Mouse (Mus musculus) hematopoietic stem cell, adult 5-6 weeks (primary cell): ENCODE data around the gene Ttll11. TPM values are rescaled to one million over a fixed set of nuclear protein-coding genes. Genes with fewer than 3 reads are reported as not detected.

ENCODE experiments used
- ATAC-seq, 2 experiments: fragments of 125-278 bp in 1 of 2; replicated peaks in 1 of 2; 2 replicates each; pipeline ENCODE4 v1.8.0; 2016 to 2017; ENCODE audit warnings: inconsistent platforms in 2 of 2, mild to moderate bottlenecking in 2 of 2, moderate number of reproducible peaks in 2 of 2, low read depth in 1 of 2, moderate TSS enrichment in 1 of 2; ENCODE audit not compliant: low FRiP score in 2 of 2, poor library complexity in 2 of 2, severe bottlenecking in 2 of 2, insufficient read depth in 1 of 2, low TSS enrichment in 1 of 2
- total RNA-seq: library from RNA; stranded (forward); fragments of 172-1452, 232-1000 nt; gene quantifications from 2 replicates; pipeline ENCODE4 v1.2.3, GENCODE M21; 2017

The Ttll11 gene
- total RNA-seq, 1 experiment from 2014 or later = not detected

DNA sequence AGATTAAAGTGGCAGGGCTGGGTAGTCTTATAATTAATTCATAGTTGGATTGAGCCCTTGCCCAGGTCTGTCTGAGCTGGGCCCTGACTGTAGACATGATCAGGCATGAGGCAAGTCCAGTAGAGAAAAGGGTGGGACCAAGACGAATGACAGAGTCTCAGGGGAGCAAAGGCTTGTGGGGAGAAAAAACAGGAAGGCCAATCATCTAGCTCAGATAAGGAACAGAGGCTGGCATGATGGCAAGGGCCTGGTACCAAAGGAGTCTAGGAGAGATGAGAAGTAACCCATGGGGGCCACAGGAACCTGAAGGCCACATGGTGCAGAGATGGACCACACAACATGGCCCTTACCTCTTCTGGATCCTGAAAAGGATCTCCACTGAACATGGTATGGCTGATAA lies 263.5 kb downstream of the Ttll11 start:
- ATAC-seq = no peak

DNA sequence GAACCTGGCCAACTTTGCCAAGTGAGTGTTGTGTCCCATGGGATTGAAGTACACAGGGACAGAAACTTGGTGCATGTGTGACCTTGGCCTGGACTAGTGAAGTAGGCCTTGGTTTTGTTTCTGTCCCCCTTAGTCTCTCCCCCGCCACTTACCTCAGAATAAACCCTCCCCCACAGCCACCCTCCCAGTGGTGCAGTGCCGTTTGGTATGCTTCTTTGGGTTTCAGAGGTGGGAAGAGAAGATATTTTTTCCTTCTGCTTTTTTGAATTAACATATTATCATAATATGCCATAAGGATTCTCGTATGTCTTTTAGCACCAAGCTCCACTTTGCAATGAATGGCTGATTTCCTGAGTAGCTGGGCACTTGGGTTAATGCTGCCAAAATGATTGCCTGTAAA lies 264.2 kb downstream of the Ttll11 start:
- ATAC-seq = no peak

DNA sequence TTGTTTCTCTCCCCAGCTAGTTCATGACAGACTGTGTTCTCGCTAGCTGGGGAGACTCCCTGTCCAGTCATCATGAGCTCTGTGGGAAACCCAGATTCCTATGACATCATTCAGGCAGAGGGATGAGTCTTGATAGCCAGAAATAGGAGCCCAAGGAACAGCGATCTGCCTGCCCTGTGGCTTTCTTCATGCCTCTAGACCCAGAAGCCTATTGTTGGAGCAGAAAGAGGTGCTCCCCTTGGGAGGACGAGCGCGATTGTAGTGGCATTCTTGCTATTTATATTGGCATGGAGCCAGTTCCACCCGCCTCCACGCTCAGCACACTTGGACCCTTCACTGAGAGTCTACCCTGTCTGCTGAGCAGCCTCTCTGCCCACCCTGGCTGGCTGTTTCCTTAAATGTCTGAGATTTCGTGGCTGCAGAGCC lies 265.0 kb downstream of the Ttll11 start:
- ATAC-seq = no peak

DNA sequence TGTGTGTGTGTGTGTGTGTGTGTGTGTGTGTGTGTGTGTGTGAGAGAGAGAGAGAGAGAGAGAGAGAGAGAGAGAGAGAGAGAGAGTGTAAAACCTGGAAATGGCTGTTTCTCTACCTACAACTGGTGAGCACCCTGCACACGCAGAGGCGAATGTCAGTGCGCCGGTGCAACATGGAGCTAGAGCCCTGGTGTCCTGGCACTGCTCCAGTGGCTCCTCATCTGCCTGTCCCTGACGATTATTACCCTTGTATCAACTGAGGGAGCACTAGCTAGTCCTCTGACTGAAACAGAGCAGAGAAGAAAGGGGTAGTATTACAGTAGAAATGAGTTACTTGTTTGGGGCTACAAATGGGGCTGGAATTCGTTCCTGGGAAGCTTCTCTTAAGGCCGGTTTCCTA lies 266.3 kb downstream of the Ttll11 start:
- ATAC-seq = no peak

DNA sequence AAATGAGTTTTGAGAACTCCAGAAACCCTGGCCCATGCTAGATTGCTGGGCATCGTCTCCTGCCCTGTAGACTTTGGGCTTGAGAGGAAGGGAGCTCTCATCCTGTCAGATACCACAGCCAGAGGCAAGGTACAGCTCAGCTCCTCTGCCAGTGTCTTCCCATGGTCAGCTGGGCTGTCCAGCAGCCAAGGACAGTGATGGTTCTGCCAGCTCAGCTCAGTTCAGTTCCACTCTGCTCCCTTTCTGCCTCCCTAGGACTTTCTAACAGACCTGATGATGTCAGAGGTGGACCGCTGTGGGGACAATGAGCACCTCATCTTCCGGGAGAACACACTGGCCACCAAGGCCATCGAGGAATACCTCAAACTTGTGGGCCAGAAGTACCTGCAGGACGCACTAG lies 267.1 kb downstream of the Ttll11 start:
- ATAC-seq = no peak

DNA sequence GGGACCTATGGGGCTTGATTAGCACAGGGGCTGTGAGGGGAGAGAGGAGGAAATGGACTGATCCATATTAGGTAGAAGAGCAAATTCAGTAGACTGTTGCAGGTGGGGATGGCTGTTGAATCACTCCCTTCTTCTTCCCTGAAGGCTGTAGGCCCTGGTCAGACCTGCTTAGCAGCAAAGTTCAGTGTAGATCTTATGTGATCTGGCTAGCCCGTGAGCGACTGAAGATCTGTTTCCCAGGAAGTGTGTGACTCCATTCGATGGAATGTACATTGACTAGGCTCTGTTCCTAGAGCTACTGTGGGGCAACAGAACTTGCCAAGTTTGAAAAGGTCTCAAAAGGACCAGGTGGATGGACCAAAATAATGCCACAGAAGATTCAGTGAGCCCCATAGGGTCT lies 276.5 kb downstream of the Ttll11 start:
- no peak for ATAC-seq

DNA sequence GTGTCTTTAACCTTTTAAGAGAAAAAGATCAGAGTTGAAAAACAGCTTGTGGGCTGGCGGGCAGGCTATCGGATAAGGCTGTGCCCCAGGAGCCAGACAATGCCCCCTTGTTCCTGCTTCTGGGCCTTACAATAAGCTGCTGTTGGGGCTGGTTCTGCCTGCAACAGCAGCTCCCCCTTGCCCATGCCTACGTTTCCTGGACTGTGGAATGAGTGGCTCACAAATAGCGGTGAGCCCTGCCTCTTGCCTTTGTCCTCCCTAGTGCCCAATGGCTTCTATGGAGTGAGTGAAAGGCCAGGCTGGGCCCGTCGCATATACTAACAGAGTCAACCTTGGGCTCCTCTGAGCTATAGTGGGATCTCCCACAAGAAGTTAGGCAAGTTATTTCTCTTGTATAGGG lies 277.1 kb downstream of the Ttll11 start:
- no peak for ATAC-seq

DNA sequence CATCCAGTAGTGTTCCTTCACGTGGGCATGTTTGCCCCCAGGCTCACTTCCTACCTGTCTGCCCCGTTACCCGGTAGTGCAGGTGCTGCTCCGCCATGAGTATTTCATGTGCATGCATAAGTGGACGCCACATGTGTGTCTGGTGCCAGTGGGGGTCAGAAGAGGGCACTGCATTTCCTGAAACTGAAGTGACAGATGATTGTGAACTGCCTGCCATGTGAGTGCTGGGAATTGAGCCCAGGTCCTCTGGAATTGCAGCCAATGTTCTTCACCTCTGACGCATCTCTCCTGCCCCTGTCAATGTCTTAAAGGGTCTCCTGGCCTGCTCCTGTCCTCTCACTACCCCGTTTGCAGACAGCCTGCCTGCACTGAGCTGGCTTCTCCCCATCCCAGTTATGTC lies 277.7 kb downstream of the Ttll11 start:
- ATAC-seq = no peak

Other genes starting within 250 kb of the Ttll11 start
- 43.2 and 54.3 TPM in 2 replicates for gene Ndufa8, start 69.5 kb upstream of the Ttll11 start, total RNA-seq
- not detected in 2 replicates for gene Morn5, start 69.5 kb upstream of the Ttll11 start, total RNA-seq
- not detected in 2 replicates for gene Lhx6, start 125.5 kb upstream of the Ttll11 start, total RNA-seq
- 31.3 and 52.2 TPM in 2 replicates for gene Mrrf, start 156.5 kb upstream of the Ttll11 start, total RNA-seq
- gene Rbm18, start 156.9 kb upstream of the Ttll11 start, total RNA-seq = 34.5 and 38.0 TPM in 2 replicates